8 mouse cellular contexts compared by ENCODE assay signal in genomic region chr3:133091121-133091663, GRCm38 (mm10). TPM values are rescaled to one million over a fixed set of nuclear protein-coding genes. Genes with fewer than 3 reads are reported as not detected.
A peak's percentile ranks its signal among the peaks of the same experiment; 100 is the strongest.
DNase-seq lines count a peak whose midpoint lies in the region; ATAC-seq and TF ChIP-seq lines count a peak whose summit lies in the region.

No protein-coding gene starts in this region.

- TF ChIP-seq POLR2A in cortical plate, adult 2 months (IDR thresholded peaks at IDR 0.05; ENCODE audit: extremely low read depth, insufficient read depth, low read length) = no peak
- no peak for TF ChIP-seq POLR2A in myocyte (IDR thresholded peaks at IDR 0.05; ENCODE audit: insufficient read length, low read depth)

- H3K4me3 ChIP-seq in heart, embryonic 11.5 days (ENCODE audit: low read depth, low read length) = peak overlapping the region; percentile 81
- H3K4me3 ChIP-seq in E14TG2a.4 (replicated peaks; ENCODE audit: low read length) (peak overlapping the region; percentile 94), myocyte (peak overlapping the region; percentile 61)
- H3K4me3 ChIP-seq in cortical plate, adult 2 months (ENCODE audit: insufficient read depth, low read length) = peak overlapping the region; percentile 51
- peak overlapping the region; percentile 88 for H3K4me3 ChIP-seq in limb, embryonic 10.5 days

- peak overlapping the region; percentile 96 for H3K27ac ChIP-seq in heart, embryonic 11.5 days (ENCODE audit: low read depth, low read length)
- peak overlapping the region; percentile 40; the same call in 1 of the 2 replicates for H3K27ac ChIP-seq in cortical plate, adult 2 months (ENCODE audit: insufficient read depth, low read length)
- H3K27ac ChIP-seq in limb, embryonic 10.5 days = peak overlapping the region; percentile 99

- WGBS in heart, embryonic 11.5 days (ENCODE audit: insufficient replicate concordance) = under 1% methylated on average over 44 of the region's 44 CpGs
- under 1% methylated on average over 43 of the region's 44 CpGs for WGBS in limb, embryonic 10.5 days

- H3K4me2 ChIP-seq in heart, embryonic 11.5 days = peak overlapping the region; percentile 77
- H3K4me2 ChIP-seq in myocyte (ENCODE audit: low read depth) = peak overlapping the region; percentile 90

- ATAC-seq in heart, embryonic 11.5 days (replicated peaks; ENCODE audit: insufficient number of reproducible peaks, low FRiP score, low TSS enrichment) = peak; percentile 81
- ATAC-seq in hematopoietic stem cell, adult 5-6 weeks (replicated peaks in 1 of 2; ENCODE audit: insufficient read depth in 1 of 2, low FRiP score in 2 of 2, low TSS enrichment in 1 of 2, low read depth in 1 of 2, poor library complexity in 2 of 2, severe bottlenecking in 2 of 2) = peak; percentile 8 to 37

- H3K9me3 ChIP-seq in heart, embryonic 11.5 days (replicated peaks; ENCODE audit: control insufficient read depth, low read length) = no peaks in the 10 kb centered on the region
- H3K9me3 ChIP-seq in E14TG2a.4 (ENCODE audit: low read length) = no peaks in the 10 kb centered on the region
- H3K9me3 ChIP-seq in limb, embryonic 10.5 days (replicated peaks) = no peaks in the 10 kb centered on the region

- H3K9ac ChIP-seq in heart, embryonic 11.5 days (ENCODE audit: low read depth, low read length) = peak overlapping the region; percentile 96

- H3ac ChIP-seq in myocyte (ENCODE audit: control insufficient read depth, insufficient read length) = peak overlapping the region; percentile 65

- no peaks in the 10 kb centered on the region for H3K36me3 ChIP-seq in heart, embryonic 11.5 days (ENCODE audit: control insufficient read depth, insufficient read depth, low read length)
- H3K36me3 ChIP-seq in E14TG2a.4 (ENCODE audit: insufficient read depth, low read length) (no peaks in the 10 kb centered on the region), myocyte (ENCODE audit: control insufficient read depth, insufficient read depth) (peaks cover 2% of the 10 kb centered on the region)
- H3K36me3 ChIP-seq in limb, embryonic 10.5 days = 0 out of 2 replicates have a peak, but pooled peaks cover 6% of the 10 kb centered on the region

- DNase-seq in heart, adult 9 months (ENCODE audit: low spot score in 2 of 2) = no peak
- DNase-seq in limb, embryonic 10.5 days (ENCODE audit: low spot score) = no peak
- no peak for DNase-seq in thymus, postnatal 4 days

- TF ChIP-seq CTCF in E14TG2a.4 (conservative IDR thresholded peaks at IDR 0.05; ENCODE audit: low read length) = no peak
- no peak for TF ChIP-seq CTCF in cortical plate, adult 2 months (IDR thresholded peaks at IDR 0.05; ENCODE audit: extremely low read depth, insufficient read depth, low read length)

- peaks cover 70% of the 10 kb centered on the region for H3K79me2 ChIP-seq in myocyte (ENCODE audit: control insufficient read depth, insufficient read depth)

- no peaks in the 10 kb centered on the region for H3K27me3 ChIP-seq in heart, embryonic 11.5 days (ENCODE audit: control insufficient read depth, insufficient read depth, low read length)
- H3K27me3 ChIP-seq in E14TG2a.4 (ENCODE audit: insufficient read depth, low read length) (no peaks in the 10 kb centered on the region), myocyte (ENCODE audit: control insufficient read depth, insufficient read depth, insufficient read length) (no peaks in the 10 kb centered on the region)
- no peaks in the 10 kb centered on the region for H3K27me3 ChIP-seq in limb, embryonic 10.5 days (ENCODE audit: low read depth, poor library complexity, severe bottlenecking)

- H3K4me1 ChIP-seq in heart, embryonic 11.5 days (ENCODE audit: control insufficient read depth, insufficient read depth, low read length) = peaks cover 11% of the 10 kb centered on the region; the same call in 1 of the 2 replicates
- H3K4me1 ChIP-seq in E14TG2a.4 (replicated peaks; ENCODE audit: low read depth, low read length) = peaks cover 23% of the 10 kb centered on the region
- no peaks in the 10 kb centered on the region for H3K4me1 ChIP-seq in cortical plate, adult 2 months (ENCODE audit: control insufficient read depth, insufficient read depth, low read length)
- H3K4me1 ChIP-seq in limb, embryonic 10.5 days = peaks cover 18% of the 10 kb centered on the region

TF ChIP-seq in myocyte, 11 proteins besides CTCF, POLR2A, EP300 and RAD21:
- TF ChIP-seq MAX (IDR thresholded peaks at IDR 0.05; ENCODE audit: low read depth) = no peak
- TF ChIP-seq SRF (IDR thresholded peaks at IDR 0.05; ENCODE audit: control insufficient read depth, insufficient read length, low read depth) = no peak
- TF ChIP-seq MYOD1 (IDR thresholded peaks at IDR 0.05; ENCODE audit: control insufficient read depth in 1 of 3, insufficient read length in 2 of 3, low read depth in 2 of 3) = no peak
- TF ChIP-seq E2F4 (IDR thresholded peaks at IDR 0.05; ENCODE audit: insufficient read depth) = no peak
- no peak for TF ChIP-seq TCF12 (IDR thresholded peaks at IDR 0.05; ENCODE audit: insufficient read depth, poor library complexity, severe bottlenecking)
- TF ChIP-seq TCF3 (IDR thresholded peaks at IDR 0.05; ENCODE audit: insufficient read length, low read depth) = no peak
- TF ChIP-seq POLR2AphosphoS2 (IDR thresholded peaks at IDR 0.05; ENCODE audit: insufficient read length, low read depth) = no peak
- no peak for TF ChIP-seq USF1 (IDR thresholded peaks at IDR 0.05; ENCODE audit: low read depth)
- no peak for TF ChIP-seq MYOG (IDR thresholded peaks at IDR 0.05; ENCODE audit: control insufficient read depth in 1 of 3, insufficient read depth in 1 of 3, insufficient read length in 2 of 3, low read depth in 2 of 3)
- TF ChIP-seq REST (IDR thresholded peaks at IDR 0.05; ENCODE audit: insufficient read depth, insufficient read length) = no peak
- no peak for TF ChIP-seq CEBPB (IDR thresholded peaks at IDR 0.05; ENCODE audit: insufficient read depth, poor library complexity, severe bottlenecking)

RNA-seq across cellular contexts. Expression of gene Ints12, which starts 0.4 kb away (rescaled TPM):
- 15.0 and 16.4 TPM in 2 replicates for polyA plus RNA-seq in heart, embryonic 11.5 days (2014; fragmentation: Nextera tagmentation; extraction: Ambion mirVana)
- 7.4 and 7.9 TPM in 2 replicates for polyA plus RNA-seq in cortical plate, adult 2 months (2012; rRNA removed)
- total RNA-seq in hematopoietic stem cell, adult 5-6 weeks (2017) = 13.4 and 19.8 TPM in 2 replicates
- polyA plus RNA-seq in limb, embryonic 10.5 days (2016; fragmentation: Nextera tagmentation; extraction: Ambion mirVana) = 22.1 and 24.1 TPM in 2 replicates
- 6.8 TPM for polyA plus RNA-seq in myocyte (2012; fragmentation: generic; extraction: Trizol)

RNA-seq across cellular contexts. Expression of gene Gstcd, which starts 0.6 kb away (rescaled TPM):
- 5.0 and 8.4 TPM in 2 replicates for polyA plus RNA-seq in heart, embryonic 11.5 days (2014; fragmentation: Nextera tagmentation; extraction: Ambion mirVana)
- 3.7 and 4.0 TPM in 2 replicates for polyA plus RNA-seq in cortical plate, adult 2 months (2012; rRNA removed)
- 21.2 and 24.8 TPM in 2 replicates for total RNA-seq in hematopoietic stem cell, adult 5-6 weeks (2017)
- polyA plus RNA-seq in limb, embryonic 10.5 days (2016; fragmentation: Nextera tagmentation; extraction: Ambion mirVana) = 10.1 and 10.9 TPM in 2 replicates
- 7.3 TPM for polyA plus RNA-seq in myocyte (2012; fragmentation: generic; extraction: Trizol)

Comparison
In these comparisons a context has a peak if more than half of its experiments do, and no peak if none do; other contexts are left out.
1. H3K27ac ChIP-seq: peak in every context shown above with its lines; median percentile 99 in limb, embryonic 10.5 days; 96 in heart, embryonic 11.5 days; 40 in cortical plate, adult 2 months.